Mouse (Mus musculus) mouse trophoblast stem cell (cell line): ENCODE data around the gene Syngr2.
"Not testable (repeated sequence)": the region's sequence is repeated elsewhere in the genome, so short reads cannot be mapped to it uniquely, and the experiment has no call there.

Experiments
- in situ Hi-C, 2 experiments: fragments of 300-500 bp; cut with MseI, MboI; formaldehyde crosslinking; loops; 2 replicates in 1 of 2; 3 replicates in 1 of 2; pipeline ENCODE4 v1.15.1; 2025

Syngr2 gene

DNA sequence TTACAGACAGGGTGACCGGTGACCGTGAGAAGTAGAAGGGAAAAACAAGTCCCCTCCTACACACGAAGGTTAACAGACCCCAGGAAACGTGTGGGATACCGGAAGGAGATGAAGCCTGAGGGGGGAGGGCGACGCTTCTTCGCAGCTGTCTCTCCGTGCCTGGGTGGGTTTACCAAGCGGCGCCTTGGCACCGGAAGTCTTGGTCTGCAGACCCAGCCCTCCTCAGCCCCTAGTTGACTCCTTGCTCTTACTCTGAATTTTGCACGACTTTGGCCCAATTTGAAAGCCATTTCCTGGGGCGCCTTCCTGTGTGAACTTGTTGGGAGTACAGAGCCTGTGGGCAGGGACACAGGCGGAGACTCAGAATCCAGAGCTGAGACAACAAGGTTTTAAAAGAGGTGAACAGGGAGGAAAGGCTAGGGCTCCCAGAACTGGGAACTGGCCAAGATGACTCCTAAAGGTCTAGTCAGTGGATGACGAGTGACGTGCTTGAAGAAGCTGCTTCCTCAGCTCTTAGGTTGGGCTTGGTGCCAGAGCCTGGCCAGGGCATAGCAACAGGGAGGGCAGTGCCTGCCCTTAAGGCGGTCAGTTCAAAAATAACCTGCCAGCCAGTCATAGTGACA is 28.2 kb upstream of the Syngr2 start:
- in situ Hi-C loops = no loop called here

DNA sequence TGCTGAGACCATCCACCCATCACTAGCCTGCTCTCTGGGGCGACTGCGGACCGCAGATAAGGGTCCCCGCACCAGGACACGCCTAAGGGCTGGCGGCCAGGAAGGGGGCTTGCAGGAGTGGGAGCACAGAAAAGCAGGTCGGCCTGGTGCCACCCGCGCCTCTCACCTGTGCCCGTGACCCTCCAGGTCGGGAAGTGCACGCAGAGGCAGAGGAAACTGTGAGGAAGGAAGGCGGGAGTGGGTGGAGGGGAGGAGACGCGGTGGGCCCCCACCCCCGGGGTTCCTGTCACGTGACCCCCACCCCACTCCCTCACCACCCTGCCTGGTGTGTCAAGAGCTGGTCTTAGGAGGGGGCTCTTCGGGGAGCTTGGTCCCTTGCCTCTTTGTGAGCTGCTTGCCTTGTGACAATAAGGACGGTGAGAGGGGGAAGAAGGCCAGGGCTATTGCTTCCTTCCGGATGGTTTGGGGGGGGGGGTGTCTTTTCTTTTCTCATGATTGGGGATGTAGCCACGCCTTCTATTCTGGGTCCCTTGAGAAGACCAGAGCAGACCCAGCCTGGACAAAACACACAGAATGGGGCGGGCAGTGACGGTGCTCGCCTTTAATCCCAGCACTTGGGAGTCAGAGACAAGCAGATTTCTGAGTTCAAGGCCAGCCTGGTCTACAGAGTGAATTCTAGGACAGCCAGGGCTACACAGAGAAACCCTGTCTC is 27.3 kb upstream of the Syngr2 start, which contains the start of the genes Tmc8 and Tmc6:
TSS of gene Tmc8 (plus strand) at position 84 of the 712 bp plus-strand sequence.
TSS of gene Tmc6 (minus strand) at position 206 of the 712 bp plus-strand sequence.
- in situ Hi-C loops = no loop called here

DNA sequence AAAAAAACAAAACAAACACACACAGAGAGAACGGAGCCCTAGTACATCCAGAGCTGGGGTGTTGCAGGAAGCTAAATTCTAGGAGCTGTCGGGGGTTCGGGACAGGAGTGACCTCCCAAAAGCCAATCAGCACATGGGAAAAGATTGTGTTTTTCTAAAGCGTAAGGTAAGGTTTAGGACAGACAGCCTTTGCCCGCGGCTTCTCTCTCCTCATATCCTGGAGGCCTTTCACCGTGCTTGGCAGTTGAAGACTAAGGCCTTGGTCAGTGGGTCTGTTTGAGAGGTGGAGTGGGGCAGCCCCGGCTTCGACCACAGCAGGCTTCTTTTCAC is 26.8 kb upstream of the Syngr2 start:
- in situ Hi-C loops = no loop called here

DNA sequence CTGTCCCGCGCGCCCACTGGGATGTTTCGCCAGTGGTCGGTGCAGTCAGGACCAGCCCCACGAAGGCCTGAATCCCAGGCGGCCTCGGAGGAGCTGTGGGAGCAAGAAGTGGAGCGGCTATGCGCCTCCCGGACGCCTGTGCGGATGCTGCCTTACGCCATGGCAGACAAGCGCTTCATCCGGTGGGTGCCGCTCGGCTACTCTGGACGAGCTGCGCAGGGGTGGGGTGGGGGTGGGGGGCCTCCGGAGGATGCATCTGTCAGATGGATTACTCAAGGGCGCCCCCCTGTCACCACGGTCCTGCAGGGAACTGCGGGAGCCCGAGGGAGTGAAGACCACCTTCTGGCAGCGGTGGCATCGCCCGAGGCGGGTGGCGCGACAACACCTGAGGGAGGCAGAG is 26.4 kb upstream of the Syngr2 start:
- in situ Hi-C loops = no loop called here

DNA sequence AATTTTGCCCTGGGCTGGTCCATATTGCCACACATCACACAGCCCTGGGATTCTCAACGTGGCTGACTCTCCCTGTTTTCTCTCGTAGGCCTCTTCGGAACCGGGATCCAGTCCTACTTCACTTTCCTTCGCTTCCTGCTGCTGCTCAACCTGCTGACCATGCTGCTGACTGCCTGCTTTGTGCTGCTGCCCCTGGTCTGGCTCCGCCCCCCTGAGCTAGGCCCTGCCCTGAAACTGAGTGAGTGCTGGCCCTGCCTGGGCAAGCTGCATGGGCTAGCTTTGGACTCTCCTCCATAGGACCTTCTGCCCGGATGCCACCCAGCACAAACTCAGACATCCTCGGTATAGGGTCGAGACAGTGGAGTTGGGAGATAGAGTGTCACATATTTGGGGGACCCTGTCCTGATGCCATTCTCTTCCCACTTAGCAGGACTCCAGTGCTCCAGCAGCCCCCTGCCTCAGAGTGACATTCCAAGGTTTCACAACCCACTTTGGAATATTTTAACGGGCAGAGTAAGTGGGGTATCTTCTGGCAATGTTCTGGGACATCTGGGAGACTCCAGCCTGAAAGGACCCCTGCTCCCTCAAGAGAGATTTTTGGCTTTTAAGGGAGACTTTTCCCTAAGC is 25.7 kb upstream of the Syngr2 start:
- in situ Hi-C loops = no loop called here

DNA sequence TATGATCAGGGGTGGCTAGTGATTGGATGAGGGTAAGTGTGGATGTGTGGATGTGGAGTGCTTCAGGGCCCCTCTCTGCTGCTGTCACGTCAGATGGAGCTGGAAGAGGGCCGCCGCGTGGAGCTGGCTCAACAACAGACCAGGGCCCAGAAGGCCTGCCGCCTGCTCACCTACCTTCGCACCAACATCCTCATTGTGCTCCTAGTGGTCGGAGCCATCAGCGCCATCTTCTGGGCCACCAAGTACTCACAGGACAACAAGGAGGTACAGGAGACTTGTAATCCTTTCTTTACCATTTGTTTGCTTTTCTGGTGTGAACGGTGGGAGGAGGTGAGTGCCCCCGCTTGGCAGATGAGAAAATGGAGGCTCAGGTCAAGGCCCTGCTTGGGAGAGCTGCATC is 23.2 kb upstream of the Syngr2 start:
- in situ Hi-C loops = no loop called here

DNA sequence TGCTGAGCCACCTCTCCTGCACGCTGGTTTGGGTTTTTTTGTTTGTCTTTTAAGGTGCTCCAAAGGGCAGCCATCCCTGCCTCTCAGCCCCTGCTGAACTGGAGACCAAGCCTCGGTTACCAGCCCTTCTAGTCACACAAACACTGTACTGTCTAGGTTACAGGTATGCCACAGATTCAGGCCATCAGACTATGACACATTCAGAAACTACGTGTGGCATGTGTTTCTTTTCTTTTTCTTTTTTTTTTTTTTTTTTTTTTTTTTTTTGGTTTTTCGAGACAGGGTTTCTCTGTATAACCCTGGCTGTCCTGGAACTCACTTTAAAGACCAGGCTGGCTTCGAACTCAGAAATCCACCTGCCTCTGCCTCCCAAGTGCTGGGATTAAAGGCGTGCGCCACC is 21.0 kb upstream of the Syngr2 start:
- in situ Hi-C loops = not testable (repeated sequence)

DNA sequence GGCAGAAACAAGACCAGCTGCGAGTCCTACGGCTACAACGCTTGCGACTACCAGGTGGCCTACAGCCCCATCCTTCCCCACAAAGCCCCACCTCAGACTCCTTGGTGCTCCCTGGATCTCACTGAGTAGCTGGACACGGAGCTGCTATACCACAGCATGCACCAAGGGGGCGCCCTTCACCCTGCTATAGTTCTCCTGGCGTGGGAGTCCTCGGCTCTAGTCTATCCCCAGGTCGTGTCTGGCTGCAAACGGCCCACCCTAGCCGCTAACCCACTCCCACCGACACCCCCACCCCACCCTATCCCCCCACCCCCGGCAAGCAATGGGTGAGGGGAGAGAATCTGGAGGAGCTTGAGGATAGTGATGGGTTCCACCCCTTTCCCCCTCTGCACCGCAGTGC is 19.2 kb upstream of the Syngr2 start:
- in situ Hi-C loops = no loop called here

DNA sequence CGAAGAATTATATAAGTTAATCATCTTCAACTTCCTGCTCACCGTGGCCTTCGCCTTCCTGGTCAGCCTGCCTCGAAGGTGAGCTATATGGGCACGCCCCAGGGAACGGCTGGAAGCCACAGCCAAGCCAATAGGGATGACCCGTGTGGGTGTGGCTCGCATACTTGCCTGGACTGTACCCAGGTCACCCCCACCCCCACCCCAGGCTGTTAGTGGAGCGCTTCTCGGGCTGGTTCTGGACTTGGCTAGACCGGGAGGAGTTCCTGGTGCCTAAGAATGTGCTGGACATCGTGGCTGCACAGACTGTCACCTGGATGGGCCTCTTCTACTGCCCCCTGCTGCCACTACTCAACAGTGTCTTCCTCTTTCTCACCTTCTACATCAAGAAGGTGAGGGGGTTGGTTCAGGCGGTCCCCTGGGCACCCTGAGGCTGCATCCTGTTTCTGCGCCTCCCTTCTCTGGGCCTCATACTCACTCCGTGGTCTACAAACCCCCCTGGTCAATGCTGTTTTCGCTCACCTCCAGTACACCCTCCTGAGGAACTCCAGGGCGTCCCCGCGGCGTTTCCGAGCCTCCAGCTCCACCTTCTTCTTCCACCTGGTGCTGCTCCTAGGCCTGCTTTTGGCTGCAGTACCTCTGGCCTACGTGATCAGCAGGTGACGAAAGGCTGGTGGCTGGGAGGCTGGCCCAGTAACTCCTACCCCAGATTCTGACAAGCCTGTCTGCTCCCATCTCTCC is 18.6 kb upstream of the Syngr2 start:
- in situ Hi-C loops = no loop called here

DNA sequence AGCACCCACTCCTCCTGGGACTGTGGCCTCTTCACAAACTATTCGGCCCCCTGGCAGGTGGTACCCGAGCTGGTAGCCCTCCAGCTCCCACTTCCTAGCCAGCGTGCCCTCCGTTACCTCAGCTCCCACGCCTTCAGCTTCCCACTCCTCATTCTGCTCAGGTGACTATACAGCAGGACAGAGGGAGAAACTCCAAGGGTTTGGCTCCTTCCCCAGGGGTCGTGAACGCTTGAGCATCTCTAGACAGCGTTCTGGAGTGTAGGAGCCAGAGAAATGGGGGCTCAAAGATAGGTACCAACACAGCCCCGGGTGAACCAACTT is 18.1 kb upstream of the Syngr2 start:
- in situ Hi-C loops = no loop called here

DNA sequence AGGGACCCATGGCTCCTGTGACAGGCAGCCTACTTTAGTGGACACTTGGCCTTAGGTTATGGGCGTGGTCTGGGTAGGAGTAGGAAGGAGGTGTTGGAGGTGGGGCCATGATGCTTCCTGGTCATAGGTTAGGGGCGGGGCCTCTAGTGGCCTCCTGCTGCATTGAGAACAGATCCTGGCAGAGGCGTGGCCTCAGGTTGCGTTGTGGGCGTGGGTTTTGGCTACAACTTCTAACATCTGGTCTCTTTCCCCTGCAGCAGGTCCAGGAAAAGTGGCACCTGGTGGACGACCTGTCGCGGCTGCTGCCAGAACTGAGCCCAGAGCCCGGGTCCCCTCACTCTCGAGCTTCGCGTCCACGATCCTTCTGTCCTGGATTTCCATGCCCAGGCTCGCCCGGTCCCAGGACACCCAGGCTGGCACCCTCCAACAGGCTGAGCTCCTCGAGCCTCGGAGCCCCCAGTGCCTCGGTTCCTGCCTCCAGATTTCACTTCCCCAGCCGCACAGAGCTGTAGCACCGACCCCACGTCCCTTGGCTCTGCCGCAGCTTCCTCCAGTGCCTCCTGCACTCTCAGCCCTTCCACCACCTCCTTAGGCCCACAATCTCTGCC is 17.1 kb upstream of the Syngr2 start:
- in situ Hi-C loops = no loop called here

DNA sequence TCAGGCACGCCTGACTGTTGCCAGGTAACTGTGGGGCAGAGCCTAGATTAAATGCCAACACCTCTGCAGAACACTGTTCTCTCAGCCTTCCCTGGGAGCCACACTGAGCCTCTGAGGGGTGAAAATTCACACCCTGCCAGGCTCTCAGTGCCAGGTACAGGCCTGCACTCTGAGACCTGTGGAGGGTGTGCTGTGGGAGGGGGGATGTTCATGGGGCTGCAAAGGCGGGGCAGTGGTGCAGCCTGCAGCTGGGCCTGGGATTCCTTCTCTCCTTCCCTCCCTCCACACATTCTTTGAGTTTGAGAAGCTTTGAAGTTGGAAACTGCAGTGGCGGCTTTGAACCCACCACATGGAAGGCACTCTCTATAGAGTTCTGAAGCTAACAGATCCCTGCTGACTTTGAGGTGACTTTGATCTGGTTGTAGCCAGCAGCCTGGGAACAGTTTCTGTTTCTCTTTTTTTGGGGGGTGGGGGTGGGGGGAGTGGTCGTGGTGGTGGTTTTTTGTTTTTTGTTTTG is 15.4 kb upstream of the Syngr2 start:
- in situ Hi-C loops = no loop called here

DNA sequence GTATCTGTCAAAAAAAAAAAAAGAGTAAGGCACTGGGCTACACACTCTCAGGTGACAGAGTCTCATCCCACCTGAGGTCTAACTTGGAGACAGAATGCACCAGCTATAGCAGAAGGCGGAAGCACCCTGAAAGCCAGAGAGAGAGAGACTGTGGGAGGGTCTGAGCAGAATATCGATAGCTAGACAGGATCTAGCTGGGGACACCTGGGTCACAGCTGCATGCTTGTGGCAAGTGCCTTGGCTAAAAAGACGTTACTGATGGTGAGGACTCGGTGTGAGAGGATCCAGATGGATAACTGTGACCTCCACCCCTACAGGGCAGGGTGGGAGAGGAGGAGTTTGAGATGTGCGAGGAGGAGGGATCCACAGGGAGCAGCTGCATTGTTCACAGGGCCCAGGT is 12.5 kb upstream of the Syngr2 start:
- in situ Hi-C loops = no loop called here

DNA sequence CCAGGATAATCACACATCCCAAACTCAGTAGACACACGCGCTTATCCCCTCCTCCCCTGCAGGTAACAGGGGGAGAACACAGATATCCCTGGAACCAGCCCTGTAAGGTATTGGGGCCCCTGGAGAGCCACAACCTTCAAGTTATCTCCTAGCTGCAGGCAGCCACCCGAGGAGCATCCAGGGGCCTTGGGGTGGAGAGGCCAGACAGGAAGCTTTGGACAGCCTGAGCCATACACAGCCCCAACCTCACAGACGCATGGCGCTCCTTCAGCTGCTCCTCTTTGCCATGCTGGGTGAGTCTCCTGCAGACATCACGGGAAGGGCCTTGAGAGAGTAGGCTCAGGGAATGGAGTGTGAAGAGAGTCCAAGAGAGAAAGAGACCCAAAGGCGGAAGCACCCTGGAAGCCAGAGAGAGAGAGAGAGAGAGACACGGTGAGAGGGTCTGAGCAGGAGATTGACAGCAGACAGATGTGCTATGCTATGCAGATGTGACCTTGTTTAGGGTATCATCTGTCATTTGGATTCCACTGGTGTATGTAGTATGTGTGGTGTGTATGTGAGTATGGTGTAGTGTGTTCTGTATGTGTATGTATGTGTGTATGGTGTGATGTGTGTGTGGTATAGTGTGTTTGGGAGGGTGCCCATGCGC is 11.8 kb upstream of the Syngr2 start, which contains the start of gene 6030468B19Rik:
TSS of gene 6030468B19Rik (plus strand) at position 150 of the 649 bp plus-strand sequence.
- in situ Hi-C loops = no loop called here

DNA sequence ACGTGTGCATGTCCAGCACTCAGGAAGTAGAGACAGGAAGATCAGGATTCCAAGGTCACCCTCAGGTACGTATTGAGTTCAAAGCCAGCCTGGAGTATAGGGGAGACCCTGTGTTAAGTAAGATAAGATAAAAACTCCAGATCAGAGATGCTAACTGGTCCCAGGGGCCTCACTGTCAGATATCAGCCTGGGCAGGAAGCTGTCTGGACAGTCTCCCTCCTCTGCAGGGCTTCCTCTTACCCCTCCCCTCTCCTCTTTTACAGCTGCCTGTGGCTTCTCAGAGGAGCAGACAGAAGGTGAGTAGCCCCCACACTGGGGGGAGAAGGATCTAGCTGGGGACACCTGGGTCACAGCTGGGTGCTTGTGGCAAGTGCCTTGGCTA is 11.3 kb upstream of the Syngr2 start:
- in situ Hi-C loops = no loop called here

DNA sequence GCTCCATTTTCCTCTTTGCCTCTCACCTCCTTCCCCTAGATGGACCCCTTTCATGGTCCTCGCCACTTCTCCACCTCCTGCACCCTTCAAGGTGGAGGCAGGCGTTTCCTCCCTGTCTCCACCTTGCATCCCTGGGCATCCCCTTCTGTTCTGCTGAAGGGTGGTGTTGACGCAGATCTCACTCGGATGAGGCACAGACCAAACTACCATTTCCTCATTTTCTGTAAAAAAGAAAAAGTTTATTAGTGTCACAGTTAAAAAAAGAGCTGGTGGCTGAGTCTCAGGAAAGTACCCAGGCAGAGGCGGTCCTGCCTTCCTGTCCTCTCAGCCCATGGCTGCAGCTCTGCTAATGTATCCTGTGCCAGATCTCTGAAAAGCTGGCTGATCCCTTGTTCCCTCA is 10.3 kb upstream of the Syngr2 start:
- in situ Hi-C loops = no loop called here

DNA sequence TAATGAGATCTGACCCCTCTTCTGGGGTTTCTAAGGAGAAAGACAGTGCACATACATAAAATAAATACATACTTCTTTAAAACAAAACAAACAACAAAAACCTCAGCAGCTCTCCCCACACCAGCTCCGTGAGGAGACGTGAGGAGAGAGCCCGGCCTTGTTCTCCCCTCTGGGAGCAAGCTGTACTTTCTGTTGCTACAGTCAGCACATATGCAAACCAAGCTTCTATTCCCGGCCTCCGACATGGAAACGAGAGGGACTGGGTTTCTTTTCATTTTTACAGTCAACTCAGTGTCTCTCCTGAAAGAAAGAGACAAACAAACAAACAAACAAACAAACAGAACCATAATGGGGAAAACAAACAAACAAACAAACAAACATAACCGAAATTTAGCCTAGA is 9.4 kb upstream of the Syngr2 start:
- in situ Hi-C loops = no loop called here

DNA sequence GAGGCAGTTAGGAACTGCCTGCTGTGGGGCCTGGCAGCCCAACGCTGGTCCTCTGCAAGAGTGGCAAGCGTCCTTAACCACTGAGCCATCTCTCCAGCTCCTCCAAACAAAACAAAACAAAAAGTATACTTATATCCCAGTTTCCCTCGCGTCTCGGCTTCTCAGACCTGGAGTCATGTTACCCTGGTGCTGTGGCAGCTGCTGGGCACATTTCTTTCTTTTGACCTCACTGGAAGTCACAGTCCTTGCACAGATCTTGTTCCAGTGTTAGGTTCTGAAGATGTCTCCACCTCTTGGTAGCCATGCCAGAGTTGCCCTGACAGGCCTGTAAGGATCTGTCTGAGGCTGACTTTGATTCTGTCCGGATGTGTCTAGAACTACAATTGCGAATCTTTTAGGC is 7.8 kb upstream of the Syngr2 start:
- in situ Hi-C loops = no loop called here

DNA sequence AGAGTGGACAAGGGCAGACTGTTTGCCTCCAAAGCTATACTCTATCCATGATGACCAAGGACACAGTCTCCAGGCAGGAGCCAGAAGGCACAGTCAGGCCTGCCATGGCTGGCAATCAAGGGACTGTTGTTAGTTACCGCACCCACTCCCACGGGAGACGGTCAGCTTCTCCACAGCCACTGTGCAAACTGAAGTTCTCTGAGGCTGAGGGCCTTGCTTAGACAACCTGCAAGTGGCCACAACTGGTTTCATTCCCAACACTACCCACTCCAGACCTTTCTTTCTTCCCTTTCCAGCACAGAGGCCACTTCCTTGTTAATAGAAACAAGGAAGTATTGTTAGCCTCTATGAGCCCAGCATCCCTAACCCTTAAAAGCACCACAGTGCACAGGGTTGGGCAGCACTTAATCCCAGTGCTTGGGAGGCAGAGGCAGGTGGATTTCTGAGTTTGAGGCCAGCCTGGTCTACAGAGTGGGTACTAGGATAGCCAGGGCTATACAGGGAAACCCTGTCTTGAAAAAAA is 6.2 kb upstream of the Syngr2 start:
- in situ Hi-C loops = no loop called here

DNA sequence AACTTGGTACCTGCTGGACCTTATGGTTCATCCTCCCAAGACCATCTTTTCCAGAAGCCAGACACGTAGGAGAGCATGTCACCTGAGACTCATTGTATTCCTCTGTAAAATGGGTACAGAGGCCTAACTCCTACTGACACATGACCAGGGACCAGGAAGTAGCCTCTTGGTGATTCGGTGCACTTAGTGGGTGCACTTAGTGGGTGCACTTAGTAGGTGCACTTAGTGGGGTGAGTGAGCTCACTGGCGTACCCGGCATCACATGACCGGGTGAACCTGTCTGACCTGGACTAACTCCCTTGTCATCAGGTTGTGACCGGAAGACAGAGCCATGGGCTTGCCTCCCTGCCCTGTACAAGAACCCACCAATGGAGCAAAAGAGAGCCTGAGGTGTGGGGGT is 2.7 kb upstream of the Syngr2 start:
- in situ Hi-C loops = no loop called here

DNA sequence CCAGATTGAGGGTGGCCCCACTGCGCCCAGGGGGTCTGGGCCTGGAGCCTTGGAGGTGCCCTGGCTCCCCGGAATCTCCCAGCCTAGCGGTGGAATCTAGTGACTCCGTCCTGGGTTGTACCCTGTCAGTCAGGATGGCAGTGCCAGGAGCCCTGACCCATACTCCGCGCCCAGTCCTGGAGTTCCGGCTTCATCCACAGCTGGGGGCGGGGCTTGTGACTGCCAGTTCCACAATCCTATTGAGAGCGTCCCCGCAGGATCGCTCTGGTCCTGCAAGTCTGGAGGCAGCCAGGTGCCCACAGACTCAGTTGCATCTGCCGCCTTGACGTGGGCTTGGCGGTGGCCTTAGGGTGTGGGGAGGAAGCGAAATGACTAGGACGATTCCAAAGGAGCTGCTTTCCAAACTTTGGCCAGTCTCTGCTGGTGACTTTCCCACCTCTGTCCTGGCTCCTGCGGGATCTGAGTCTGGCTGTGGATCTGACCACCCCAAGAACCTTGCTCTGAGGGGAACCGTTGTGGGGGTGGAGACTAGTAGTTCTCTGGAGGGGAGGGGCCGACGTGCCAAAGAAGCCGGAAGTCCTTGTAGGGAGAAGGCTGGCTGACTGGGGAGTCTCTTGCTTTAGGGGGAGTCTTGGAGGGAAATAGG is 1.1 kb downstream of the Syngr2 start:
- in situ Hi-C loops = no loop called here
